Mouse (Mus musculus) embryonic facial prominence, embryonic 12.5 days (tissue): ENCODE data around the gene Dnajc27. TPM values are rescaled to one million over a fixed set of nuclear protein-coding genes. Genes with fewer than 3 reads are reported as not detected.

Experiments
- ATAC-seq: fragments of 200-750 bp; cut with Nextera tagmentation; 2 replicates; pipeline ENCODE4 v1.8.0; 2017; ENCODE audit not compliant: insufficient number of reproducible peaks, insufficient read depth, low FRiP score, low TSS enrichment
- H3K27ac ChIP-seq: fragments of 300-500 bp; sonication (generic); 2 replicates; pipeline ENCODE4 v1.5.1; 2016; ENCODE audit warnings: mild to moderate bottlenecking
- H3K27me3 ChIP-seq: fragments of 300-500 bp; sonication (generic); 2 replicates; pipeline ENCODE4 v1.6.1; 2016; ENCODE audit warnings: mild to moderate bottlenecking, moderate library complexity
- H3K36me3 ChIP-seq: fragments of 300-500 bp; sonication (generic); 2 replicates; pipeline ENCODE4 v1.6.1; 2016; ENCODE audit warnings: mild to moderate bottlenecking
- H3K4me1 ChIP-seq: fragments of 300-500 bp; sonication (generic); 2 replicates; pipeline ENCODE4 v1.6.1; 2016
- H3K4me2 ChIP-seq: fragments of 300-500 bp; sonication (generic); replicated peaks from 2 replicates; pipeline ENCODE4 v1.6.1; 2016; ENCODE audit warnings: mild to moderate bottlenecking, moderate library complexity
- H3K4me3 ChIP-seq: fragments of 300-500 bp; sonication (generic); 2 replicates; pipeline ENCODE4 v1.5.1; 2016; ENCODE audit warnings: mild to moderate bottlenecking
- H3K9ac ChIP-seq: fragments of 300-500 bp; sonication (generic); 2 replicates; pipeline ENCODE4 v1.6.1; 2016; ENCODE audit warnings: mild to moderate bottlenecking, moderate library complexity
- H3K9me3 ChIP-seq: fragments of 300-500 bp; sonication (generic); 2 replicates; pipeline ENCODE4 v1.6.1; 2016; ENCODE audit warnings: mild to moderate bottlenecking, moderate library complexity
- WGBS: fragments of 180-500 bp; shearing (Covaris S2); methylation state at CpG from one replicate; pipeline ENCODE4 v1.1.7; 2016; 5-methylcytosine and 5-hydroxymethylcytosine counted together
- polyA plus RNA-seq: library from polyadenylated mRNA; unstranded; fragments of >200 nt; fragmentation: Nextera tagmentation; extraction: Ambion mirVana; gene quantifications from 2 replicates; pipeline ENCODE4 v1.2.1, GENCODE M21; 2016

The Dnajc27 gene
- polyA plus RNA-seq, 1 experiment from 2014 or later: 14.0 TPM

- WGBS: 88% methylated on average over 3 of the region's 3 CpGs
- Histone ChIP-seq H3K27ac (no peak overlapping the region), H3K9ac (no peak overlapping the region), H3K36me3 (0 out of 2 replicates have a peak, but pooled peaks cover 3% of the 10 kb centered on the region), H3K27me3 (no peaks in the 10 kb centered on the region), H3K4me1 (0 out of 2 replicates have a peak, but pooled peaks cover 4% of the 10 kb centered on the region), H3K4me3 (no peak overlapping the region), H3K4me2 (no peak overlapping the region), H3K9me3 (no peaks in the 10 kb centered on the region)
- no peak for ATAC-seq
These were observed 75.8 kb downstream of the Dnajc27 start for GRCm38 (mm10) chr12:4158179-4158578.

- Histone ChIP-seq H3K4me2 (no peak overlapping the region), H3K27ac (no peak overlapping the region), H3K9ac (no peak overlapping the region), H3K27me3 (no peaks in the 10 kb centered on the region), H3K36me3 (no peaks in the 10 kb centered on the region), H3K9me3 (no peaks in the 10 kb centered on the region), H3K4me3 (no peak overlapping the region), H3K4me1 (0 out of 2 replicates have a peak, but pooled peaks cover 4% of the 10 kb centered on the region)
- WGBS: 89% methylated on average over 7 of the region's 7 CpGs
- no peak for ATAC-seq
These were observed 76.7 kb downstream of the Dnajc27 start for GRCm38 (mm10) chr12:4158868-4159632.

Other genes starting within 250 kb of the Dnajc27 start
- 8.5 and 8.8 TPM in 2 replicates for gene Pomc, start 127.6 kb upstream of the Dnajc27 start, polyA plus RNA-seq
- gene Efr3b, start 43.7 kb upstream of the Dnajc27 start, polyA plus RNA-seq: 10.3 and 11.9 TPM in 2 replicates
- 14.7 and 16.2 TPM in 2 replicates for gene Adcy3, start 50.5 kb downstream of the Dnajc27 start, polyA plus RNA-seq
- gene Ptrhd1, start 151.4 kb downstream of the Dnajc27 start, polyA plus RNA-seq: 4.8 and 5.2 TPM in 2 replicates
- gene Cenpo, start 151.7 kb downstream of the Dnajc27 start, polyA plus RNA-seq: 17.1 and 17.7 TPM in 2 replicates